Mouse (Mus musculus) heart, embryonic 11.5 days (tissue): ENCODE data around the gene Notch1. TPM values are rescaled to one million over a fixed set of nuclear protein-coding genes. Genes with fewer than 3 reads are reported as not detected.

Source experiments
- ATAC-seq: fragments of 200-750 bp; cut with Nextera tagmentation; replicated peaks from 2 replicates; pipeline ENCODE4 v1.8.0; 2017; ENCODE audit warnings: moderate library complexity; ENCODE audit not compliant: insufficient number of reproducible peaks, low FRiP score, low TSS enrichment
- H3K27ac ChIP-seq: fragments of 300-500 bp; sonication (generic); 2 replicates; pipeline ENCODE4 v1.5.1; 2014; ENCODE audit warnings: mild to moderate bottlenecking, low read depth, low read length
- H3K27me3 ChIP-seq: fragments of 300-500 bp; sonication (generic); 2 replicates; pipeline ENCODE4 v1.6.1; 2014; ENCODE audit warnings: mild to moderate bottlenecking, low read length, mixed read lengths; ENCODE audit not compliant: control insufficient read depth, insufficient read depth
- H3K36me3 ChIP-seq: fragments of 300-500 bp; sonication (generic); 2 replicates; pipeline ENCODE4 v1.6.1; 2014; ENCODE audit warnings: mild to moderate bottlenecking, low read length, moderate library complexity, mixed read lengths; ENCODE audit not compliant: control insufficient read depth, insufficient read depth
- H3K4me1 ChIP-seq: fragments of 300-500 bp; sonication (generic); 2 replicates; pipeline ENCODE4 v1.6.1; 2014; ENCODE audit warnings: low read length; ENCODE audit not compliant: control insufficient read depth, insufficient read depth
- H3K4me2 ChIP-seq: fragments of 300-500 bp; sonication (generic); 2 replicates; pipeline ENCODE4 v1.6.1; 2014; ENCODE audit warnings: mild to moderate bottlenecking, moderate library complexity
- H3K4me3 ChIP-seq: fragments of 300-500 bp; sonication (generic); 2 replicates; pipeline ENCODE4 v1.5.1; 2014; ENCODE audit warnings: low read depth, low read length
- H3K9ac ChIP-seq: fragments of 300-500 bp; sonication (generic); 2 replicates; pipeline ENCODE4 v1.6.1; 2014; ENCODE audit warnings: mild to moderate bottlenecking, low read depth, low read length, moderate library complexity
- H3K9me3 ChIP-seq: fragments of 300-500 bp; sonication (generic); replicated peaks from 2 replicates; pipeline ENCODE4 v1.6.1; 2016; ENCODE audit warnings: low read length; ENCODE audit not compliant: control insufficient read depth
- WGBS: fragments of 180-500 bp; shearing (Covaris S2); extraction: QIAGEN DNeasy Blood & Tissue Kit; methylation state at CpG from one replicate; pipeline ENCODE4 v1.1.7; 2014; ENCODE audit not compliant: insufficient replicate concordance; 5-methylcytosine and 5-hydroxymethylcytosine counted together
- polyA plus RNA-seq: library from polyadenylated mRNA; unstranded; fragments of >200 nt; fragmentation: Nextera tagmentation; extraction: Ambion mirVana; gene quantifications from 2 replicates; pipeline ENCODE4 v1.2.1, GENCODE M21; 2014

The Notch1 gene
- polyA plus RNA-seq, 1 experiment from 2014 or later = 23.5 TPM

DNA sequence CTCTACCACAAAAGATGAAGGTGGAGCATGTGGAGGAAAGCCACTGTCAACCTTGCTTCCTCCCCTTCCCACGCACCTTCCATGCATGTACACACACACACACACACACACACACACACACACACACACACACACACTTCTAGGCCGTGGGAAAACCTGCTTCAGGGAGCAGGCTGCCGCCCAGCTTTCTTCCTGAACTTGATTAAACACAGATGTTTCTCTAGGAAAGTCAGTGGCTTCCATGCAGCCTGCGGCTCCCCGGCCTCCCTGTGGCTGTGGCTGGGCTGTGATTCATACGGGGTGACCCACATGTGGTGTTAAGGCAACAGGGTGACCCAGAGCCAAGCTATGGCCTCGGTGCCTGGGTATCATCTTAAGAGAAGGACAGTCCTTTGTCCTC lies 22.1 kb downstream of the Notch1 start:
- Histone ChIP-seq H3K4me3 (no peak overlapping the region), H3K27me3 (no peaks in the 10 kb centered on the region), H3K27ac (peak overlapping the region; percentile 87), H3K4me1 (peaks cover 69% of the 10 kb centered on the region), H3K9ac (no peak overlapping the region), H3K9me3 (no peaks in the 10 kb centered on the region), H3K4me2 (no peak overlapping the region), H3K36me3 (no peaks in the 10 kb centered on the region)
- no peak for ATAC-seq
- WGBS = 33% methylated on average over 7 of the region's 7 CpGs

DNA sequence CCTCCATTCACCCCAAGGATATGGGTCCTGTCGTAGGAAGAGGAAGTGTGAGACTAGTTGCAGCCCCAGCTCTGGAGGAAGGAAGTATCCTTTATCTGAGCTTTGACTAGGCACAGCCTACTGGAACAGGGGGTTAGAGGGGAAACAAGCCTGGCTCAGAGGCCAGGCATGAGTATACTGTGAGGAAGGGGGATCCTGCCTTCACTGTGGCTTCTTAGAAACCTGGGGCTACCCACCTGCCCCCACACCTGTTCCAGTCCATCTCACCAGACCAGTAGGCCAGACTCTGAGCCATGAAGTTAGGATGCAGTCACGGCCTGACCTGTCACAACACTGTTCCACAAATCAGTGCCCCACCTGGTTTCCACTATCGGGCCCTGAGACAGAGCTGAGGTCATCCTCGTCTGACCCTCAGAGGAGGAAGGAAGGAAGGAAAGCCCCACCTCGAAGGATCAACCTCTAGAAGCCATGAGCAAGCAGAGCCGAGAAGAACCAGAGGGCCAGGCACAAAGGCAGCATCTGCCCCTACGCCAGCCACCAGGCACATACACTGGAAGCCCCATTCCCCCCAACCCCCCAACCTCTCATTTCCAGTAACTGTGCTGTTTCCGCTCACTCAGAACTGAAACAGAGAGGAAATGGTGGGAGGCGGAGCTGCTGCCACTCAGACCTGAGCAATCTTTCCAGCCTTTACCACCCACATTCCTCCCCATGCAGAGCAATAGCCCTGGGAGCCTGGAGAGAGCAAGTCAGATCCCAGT lies 23.3 kb downstream of the Notch1 start:
- Histone ChIP-seq H3K27ac (peak overlapping the region; percentile 87), H3K9ac (peak overlapping the region; percentile 43; the same call in 1 of the 2 replicates), H3K4me1 (peaks cover 70% of the 10 kb centered on the region), H3K36me3 (no peaks in the 10 kb centered on the region), H3K27me3 (no peaks in the 10 kb centered on the region), H3K4me3 (no peak overlapping the region), H3K4me2 (peak overlapping the region; percentile 44), H3K9me3 (no peaks in the 10 kb centered on the region)
- WGBS = 35% methylated on average over 9 of the region's 9 CpGs
- ATAC-seq = peak; percentile 12; the same call in 1 of the 2 replicates

DNA sequence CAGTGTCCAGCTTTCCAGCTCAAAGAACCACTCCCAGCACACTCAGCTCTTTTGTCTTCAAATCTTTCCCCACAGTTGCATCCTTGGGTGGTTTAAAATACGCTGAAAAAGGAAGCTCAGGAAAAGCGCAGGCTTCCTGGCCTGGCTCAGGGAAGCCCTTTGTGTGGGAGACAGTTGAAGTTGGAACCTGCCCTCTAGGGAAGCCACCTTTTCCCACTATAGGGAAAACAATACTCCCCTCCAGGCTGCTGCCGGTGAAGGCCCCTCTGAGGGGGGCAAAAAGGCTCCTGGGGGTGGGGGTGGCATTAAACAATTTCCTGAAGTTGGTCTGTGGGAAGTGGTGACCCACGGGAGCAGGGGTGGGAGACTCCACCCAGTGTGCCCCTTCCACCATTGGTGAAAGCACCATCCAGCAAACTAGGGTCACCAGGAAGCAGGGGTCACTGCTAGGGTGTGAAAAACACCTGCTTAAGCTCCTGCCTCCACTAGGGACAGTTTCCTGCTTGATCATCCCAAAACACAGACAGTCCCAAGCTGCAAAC lies 25.6 kb downstream of the Notch1 start:
- ATAC-seq = no peak
- Histone ChIP-seq H3K9ac (0 out of 2 replicates have a peak overlapping the region, but pooled peaks have one; percentile 39), H3K4me2 (no peak overlapping the region; the same call in 1 of the 2 replicates)

DNA sequence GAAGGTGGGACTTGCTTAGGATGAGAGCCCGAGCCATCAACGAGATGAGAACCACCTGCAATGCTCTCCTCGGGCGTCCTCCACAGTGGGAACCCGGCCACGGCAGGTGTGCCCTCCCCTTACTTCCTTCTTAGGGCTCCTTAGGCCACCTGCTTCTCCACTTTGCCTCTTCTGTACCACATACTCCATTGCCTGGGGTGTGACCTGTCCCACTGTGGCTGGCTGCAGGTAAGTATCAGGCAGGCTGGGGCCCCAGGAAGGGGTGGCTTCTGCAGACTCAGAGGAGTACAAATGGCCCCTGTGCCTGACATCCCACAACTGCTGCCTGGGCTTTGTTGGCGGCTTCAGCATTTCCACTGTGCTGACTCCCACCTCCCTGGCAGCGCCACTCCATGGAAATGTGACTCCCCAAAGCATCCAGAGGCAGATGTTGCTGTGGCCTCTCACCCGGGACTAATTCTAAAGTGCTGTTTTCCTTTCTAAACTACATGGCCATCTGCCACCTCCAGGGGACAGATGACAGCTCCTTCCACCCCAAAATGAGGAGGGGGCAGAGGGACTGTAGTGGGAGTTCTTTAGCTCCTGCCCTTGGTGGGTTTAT lies 27.8 kb downstream of the Notch1 start:
- Histone ChIP-seq H3K27me3 (no peaks in the 10 kb centered on the region), H3K36me3 (peaks cover 3% of the 10 kb centered on the region; the same call in 1 of the 2 replicates), H3K4me1 (peaks cover 68% of the 10 kb centered on the region), H3K27ac (peak overlapping the region; percentile 71), H3K4me3 (no peak overlapping the region), H3K9ac (peak overlapping the region; percentile 1; the same call in 1 of the 2 replicates), H3K4me2 (no peak overlapping the region), H3K9me3 (no peaks in the 10 kb centered on the region)
- 58% methylated on average over 9 of the region's 9 CpGs for WGBS
- ATAC-seq = no peak

More for the DNA sequence above, 25.6 kb downstream of the Notch1 start:
- 45% methylated on average over 4 of the region's 4 CpGs for WGBS
- no peaks in the 10 kb centered on the region for H3K36me3 ChIP-seq
- H3K9me3 ChIP-seq = no peaks in the 10 kb centered on the region
- H3K4me3 ChIP-seq = no peak overlapping the region
- peak overlapping the region; percentile 68 for H3K27ac ChIP-seq
- peaks cover 76% of the 10 kb centered on the region for H3K4me1 ChIP-seq
- H3K27me3 ChIP-seq = no peaks in the 10 kb centered on the region

DNA sequence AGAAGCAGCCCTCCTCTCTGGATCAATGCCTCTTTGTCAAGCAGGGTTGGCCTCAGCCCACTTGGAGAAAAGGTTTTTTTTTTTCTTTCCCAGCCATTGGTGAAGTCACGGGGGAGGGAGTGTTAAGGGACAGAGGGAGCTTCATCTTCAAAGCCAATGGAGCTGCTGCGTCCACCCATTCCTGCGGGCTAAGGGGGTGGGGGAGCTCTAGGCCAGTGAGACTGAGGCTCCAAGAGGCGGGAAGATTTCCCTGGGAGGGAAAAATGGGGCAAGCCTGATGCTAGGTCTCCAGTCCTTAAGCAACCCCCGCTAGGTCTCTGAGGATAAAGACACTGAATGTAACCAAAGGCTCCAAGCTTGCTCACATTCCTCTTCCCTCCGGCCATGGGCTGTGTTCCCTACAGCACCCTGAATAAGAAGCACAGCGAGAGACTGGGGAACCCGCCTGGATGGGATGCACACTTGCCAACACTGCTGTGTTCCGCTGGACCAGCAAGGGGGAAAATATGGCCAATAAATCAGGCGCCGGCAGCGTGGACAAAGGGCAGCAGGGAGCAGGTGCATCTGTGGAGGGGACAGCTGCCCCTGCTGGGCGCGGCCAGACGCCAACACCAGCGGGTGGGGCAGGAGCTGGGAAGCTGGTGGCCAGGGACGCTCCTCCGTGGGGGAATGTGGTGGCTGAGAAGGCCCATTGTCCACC lies 29.0 kb downstream of the Notch1 start:
- peaks cover 65% of the 10 kb centered on the region for H3K4me1 ChIP-seq
- peak overlapping the region; percentile 71 for H3K27ac ChIP-seq
- ATAC-seq = no peak
- H3K36me3 ChIP-seq = peaks cover 3% of the 10 kb centered on the region; the same call in 1 of the 2 replicates
- peak overlapping the region; percentile 23; the same call in 1 of the 2 replicates for H3K4me2 ChIP-seq
- 40% methylated on average over 18 of the region's 18 CpGs for WGBS
- H3K27me3 ChIP-seq = no peaks in the 10 kb centered on the region
- no peaks in the 10 kb centered on the region for H3K9me3 ChIP-seq
- H3K4me3 ChIP-seq = no peak overlapping the region
- 0 out of 2 replicates have a peak overlapping the region, but pooled peaks have one; percentile 22 for H3K9ac ChIP-seq

DNA sequence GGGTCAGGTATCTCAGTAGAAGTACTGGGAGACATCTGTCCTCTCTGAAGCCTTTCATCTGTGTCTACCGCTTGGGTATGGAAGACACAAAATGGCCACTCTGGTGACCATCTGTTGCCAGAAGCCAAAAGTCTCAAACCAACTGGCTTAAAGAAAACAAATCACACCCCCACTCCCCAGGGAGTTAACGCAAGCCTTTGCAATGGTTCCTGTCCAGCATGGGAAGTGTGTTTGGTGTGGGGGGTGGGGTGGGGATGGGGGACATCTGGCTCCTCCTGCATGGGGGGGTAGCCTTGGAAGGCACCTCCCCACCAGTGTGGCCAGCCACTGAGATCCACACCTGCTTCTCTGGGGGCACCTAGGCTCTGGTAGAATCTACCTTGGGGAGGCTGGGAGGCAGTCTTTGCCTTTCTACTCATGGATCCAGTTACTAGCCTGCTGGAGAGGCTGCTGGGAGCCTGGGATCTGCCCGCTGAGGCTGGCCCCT lies 29.6 kb downstream of the Notch1 start:
- peaks cover 3% of the 10 kb centered on the region; the same call in 1 of the 2 replicates for H3K36me3 ChIP-seq
- no peaks in the 10 kb centered on the region for H3K9me3 ChIP-seq
- H3K4me1 ChIP-seq = peaks cover 61% of the 10 kb centered on the region
- no peak overlapping the region for H3K9ac ChIP-seq
- ATAC-seq = no peak
- peak overlapping the region; percentile 46; the same call in 1 of the 2 replicates for H3K27ac ChIP-seq
- 23% methylated on average over 3 of the region's 3 CpGs for WGBS
- H3K4me3 ChIP-seq = no peak overlapping the region
- no peaks in the 10 kb centered on the region for H3K27me3 ChIP-seq
- peak overlapping the region; percentile 23; the same call in 1 of the 2 replicates for H3K4me2 ChIP-seq

DNA sequence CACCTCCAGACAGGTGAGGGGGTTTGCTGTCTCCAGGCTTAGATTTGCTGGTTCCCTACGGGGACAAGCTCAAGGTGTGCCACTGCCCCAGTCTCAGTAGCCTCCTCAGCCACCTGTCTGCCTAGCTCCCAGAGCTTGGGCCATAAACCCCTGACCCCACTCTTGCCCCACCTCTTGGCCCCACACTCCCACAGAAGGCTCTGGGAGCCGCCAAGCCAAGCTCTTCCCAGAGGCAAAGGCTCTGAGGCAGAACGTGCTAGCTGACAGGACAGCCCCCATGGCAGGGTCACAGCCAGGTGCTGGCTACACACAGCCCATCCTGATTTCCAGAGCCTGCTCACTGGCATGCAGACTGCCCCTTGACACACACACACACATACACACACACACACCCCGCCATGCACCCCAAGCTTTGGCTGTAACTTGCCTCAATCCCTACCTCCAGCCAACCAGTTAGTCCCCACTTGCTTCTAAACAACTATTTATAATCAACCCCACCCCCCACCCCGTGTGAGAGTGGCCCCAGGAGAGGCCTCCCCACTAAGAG lies 30.1 kb downstream of the Notch1 start:
- H3K4me1 ChIP-seq = peaks cover 60% of the 10 kb centered on the region
- H3K4me3 ChIP-seq = no peak overlapping the region
- 0 out of 2 replicates have a peak overlapping the region, but pooled peaks have one; percentile 22 for H3K9ac ChIP-seq
- H3K4me2 ChIP-seq = no peak overlapping the region
- WGBS = 22% methylated on average over 5 of the region's 5 CpGs
- no peaks in the 10 kb centered on the region for H3K27me3 ChIP-seq
- ATAC-seq = no peak
- H3K36me3 ChIP-seq = peaks cover 3% of the 10 kb centered on the region; the same call in 1 of the 2 replicates
- no peaks in the 10 kb centered on the region for H3K9me3 ChIP-seq
- peak overlapping the region; percentile 46; the same call in 1 of the 2 replicates for H3K27ac ChIP-seq

DNA sequence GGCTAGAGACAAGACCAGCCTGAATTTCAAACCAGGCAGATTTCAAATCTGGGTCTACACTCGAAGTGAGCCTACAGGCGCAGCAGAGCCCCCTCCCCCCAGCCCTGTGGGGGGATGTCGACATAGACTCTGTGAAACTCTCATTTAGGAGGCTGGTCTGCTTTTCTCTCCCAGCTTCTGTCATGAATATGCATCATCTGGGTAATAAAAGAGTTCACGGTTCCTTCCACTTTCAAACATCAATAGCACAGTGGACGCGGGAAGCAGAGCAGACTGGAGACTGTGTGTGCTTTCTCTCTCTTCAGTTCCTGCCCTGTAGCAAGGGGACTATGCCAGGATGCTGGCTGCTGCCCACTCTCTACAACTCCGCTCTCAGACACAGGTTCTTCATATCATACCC lies 30.8 kb downstream of the Notch1 start:
- Histone ChIP-seq H3K27ac (no peak overlapping the region; the same call in 1 of the 2 replicates), H3K9me3 (no peaks in the 10 kb centered on the region), H3K27me3 (no peaks in the 10 kb centered on the region), H3K9ac (no peak overlapping the region), H3K4me1 (peaks cover 53% of the 10 kb centered on the region), H3K4me3 (no peak overlapping the region), H3K36me3 (peaks cover 3% of the 10 kb centered on the region; the same call in 1 of the 2 replicates), H3K4me2 (no peak overlapping the region)
- WGBS = 58% methylated on average over 7 of the region's 7 CpGs
- ATAC-seq = no peak
